Mouse (Mus musculus) cerebellum, adult 2 months (tissue): ENCODE data around the gene Iqcf6.

Source experiments
- CTCF ChIP-seq: fragments of 200-500 bp; IDR thresholded peaks from 2 replicates; pipeline ENCODE4 v1.5.1; 2011; ENCODE audit warnings: low read depth, mild to moderate bottlenecking, control low read depth, low read length, moderate library complexity, borderline replicate concordance; ENCODE audit not compliant: insufficient read depth
- POLR2A ChIP-seq: fragments of 200-500 bp; IDR thresholded peaks from 2 replicates; pipeline ENCODE4 v1.6.1; 2011; ENCODE audit warnings: low read length, control low read depth, borderline replicate concordance; ENCODE audit not compliant: insufficient read depth

- TF ChIP-seq POLR2A (no peak), CTCF (no peak)
Measured at GRCm38 (mm10) chr9:106626282-106626681, at the start of gene Iqcf6.
